In genomic region chr8:10945939-10946740, GRCm38 (mm10) we compare ENCODE assay signal across 8 mouse cellular contexts.
DNase-seq lines count a peak whose midpoint lies in the region; ATAC-seq and TF ChIP-seq lines count a peak whose summit lies in the region.

No protein-coding gene starts in this region.

- peaks cover 36% of the 10 kb centered on the region for H3K4me1 ChIP-seq in embryonic facial prominence, embryonic 15.5 days
- peaks cover 4% of the 10 kb centered on the region; the same call in 1 of the 2 replicates for H3K4me1 ChIP-seq in midbrain, postnatal 0 days (ENCODE audit: insufficient read depth, low read length)

- no peak for TF ChIP-seq CTCF in midbrain, postnatal 0 days (IDR thresholded peaks at IDR 0.05)

- peak overlapping the region; percentile 79 for H3K27ac ChIP-seq in embryonic facial prominence, embryonic 15.5 days (replicated peaks)
- no peak overlapping the region for H3K27ac ChIP-seq in midbrain, postnatal 0 days (ENCODE audit: low read depth, low read length)

- ATAC-seq in embryonic facial prominence, embryonic 15.5 days (ENCODE audit: insufficient number of reproducible peaks, low FRiP score, low TSS enrichment, low read depth), result peak; percentile 88
- ATAC-seq in midbrain, postnatal 0 days (ENCODE audit: low FRiP score), result no peak; the same call in 1 of the 2 replicates

- H3K27me3 ChIP-seq in embryonic facial prominence, embryonic 15.5 days, result no peaks in the 10 kb centered on the region
- no peaks in the 10 kb centered on the region for H3K27me3 ChIP-seq in midbrain, postnatal 0 days (ENCODE audit: insufficient read depth, low read length)

- DNase-seq in 3134 (ENCODE audit: extremely low read depth, insufficient read length, low spot score) (peak; percentile 92), liver (peak; percentile 88)
- DNase-seq in adrenal gland, adult 18-20 months (ENCODE audit: low spot score in 2 of 2), result peak; percentile 82 to 86
- DNase-seq in heart, adult 8-10 months (ENCODE audit: low spot score), result peak; percentile 98
- DNase-seq in kidney, adult 8-10 months, result peak; percentile 91 to 93
- DNase-seq in midbrain, postnatal 0 days (ENCODE audit: low spot score), result peak; percentile 62
- DNase-seq in spleen, postnatal 14 days (ENCODE audit: low spot score in 2 of 2), result peak; percentile 62 to 67

- no peak overlapping the region for H3K9ac ChIP-seq in embryonic facial prominence, embryonic 15.5 days
- no peak overlapping the region for H3K9ac ChIP-seq in midbrain, postnatal 0 days (replicated peaks; ENCODE audit: low read length, poor library complexity, severe bottlenecking)

- H3K4me3 ChIP-seq in embryonic facial prominence, embryonic 15.5 days (replicated peaks), result peak overlapping the region; percentile 17
- no peak overlapping the region for H3K4me3 ChIP-seq in midbrain, postnatal 0 days (ENCODE audit: low read depth, low read length)

- H3K4me2 ChIP-seq in embryonic facial prominence, embryonic 15.5 days (replicated peaks), result peak overlapping the region; percentile 48
- peak overlapping the region; percentile 35 for H3K4me2 ChIP-seq in midbrain, postnatal 0 days (ENCODE audit: low read depth, low read length, poor library complexity, severe bottlenecking)

- H3K36me3 ChIP-seq in embryonic facial prominence, embryonic 15.5 days, result no peaks in the 10 kb centered on the region
- no peaks in the 10 kb centered on the region for H3K36me3 ChIP-seq in midbrain, postnatal 0 days (ENCODE audit: insufficient read depth, low read length)

- WGBS in embryonic facial prominence, embryonic 15.5 days, result 4% methylated on average over 23 of the region's 23 CpGs
- 6% methylated on average over 23 of the region's 23 CpGs for WGBS in midbrain, postnatal 0 days

- H3K9me3 ChIP-seq in embryonic facial prominence, embryonic 15.5 days (replicated peaks), result no peaks in the 10 kb centered on the region
- H3K9me3 ChIP-seq in midbrain, postnatal 0 days (ENCODE audit: low read length), result no peaks in the 10 kb centered on the region
